Mouse (Mus musculus) adrenal gland, adult (tissue): ENCODE measurements around the gene Ssxb10.
A peak's percentile ranks its signal among the peaks of the same experiment; 100 is the strongest.
"Not testable (repeated sequence)": the region's sequence is repeated elsewhere in the genome, so short reads cannot be mapped to it uniquely, and the experiment has no call there.

Experiments
- DNase-seq, 2 experiments: peaks; one replicate each; pipeline ENCODE4 v3.0.0; 2022 to 2023; ENCODE audit warnings: low spot score in 1 of 2; ENCODE audit not compliant: inconsistent age in 2 of 2

The Ssxb10 gene

DNA sequence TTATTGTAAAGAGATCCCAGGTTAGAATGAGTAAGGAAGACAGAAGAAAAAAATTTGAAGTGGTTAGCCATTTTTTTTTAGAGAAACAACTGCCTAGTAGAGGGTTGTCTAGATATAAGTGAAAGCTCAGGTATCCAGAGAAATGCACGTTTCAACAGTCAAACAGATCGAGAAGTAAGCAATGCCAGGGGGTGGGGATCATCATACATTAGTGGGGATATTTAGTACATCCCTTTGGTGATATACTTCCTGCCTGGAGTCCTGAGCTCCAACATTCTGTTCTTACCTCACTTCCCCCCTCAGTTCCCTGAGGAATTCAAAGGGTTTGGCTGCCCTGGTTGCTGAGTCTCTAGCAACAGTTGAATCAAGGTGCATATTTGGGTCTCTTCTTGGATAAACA is at the start of gene Ssxb10:
Gene Ssxb10, plus strand, starts transcription at position 301 of the 400 bp plus-strand sequence.
- no peak for DNase-seq

DNA sequence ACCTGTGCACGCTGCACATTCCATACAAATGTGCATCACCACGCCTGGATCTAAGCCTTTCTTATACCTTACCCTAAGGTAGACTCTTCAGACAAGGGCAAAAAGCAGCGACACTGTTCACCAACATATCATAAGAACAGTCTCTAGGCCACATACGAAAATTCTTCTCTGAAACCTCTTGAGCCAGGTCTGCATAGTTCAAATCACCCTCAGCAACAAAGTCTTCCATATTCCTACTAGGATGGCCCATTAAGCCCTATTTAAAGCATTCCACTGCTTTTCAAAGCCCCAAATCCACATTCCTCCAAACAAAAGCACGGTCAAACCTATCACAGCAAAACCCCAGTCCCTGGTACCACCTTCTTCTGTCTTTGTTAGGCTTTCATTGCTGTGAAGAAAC is 38.6 kb upstream of the Ssxb10 start:
- DNase-seq = no peak

DNA sequence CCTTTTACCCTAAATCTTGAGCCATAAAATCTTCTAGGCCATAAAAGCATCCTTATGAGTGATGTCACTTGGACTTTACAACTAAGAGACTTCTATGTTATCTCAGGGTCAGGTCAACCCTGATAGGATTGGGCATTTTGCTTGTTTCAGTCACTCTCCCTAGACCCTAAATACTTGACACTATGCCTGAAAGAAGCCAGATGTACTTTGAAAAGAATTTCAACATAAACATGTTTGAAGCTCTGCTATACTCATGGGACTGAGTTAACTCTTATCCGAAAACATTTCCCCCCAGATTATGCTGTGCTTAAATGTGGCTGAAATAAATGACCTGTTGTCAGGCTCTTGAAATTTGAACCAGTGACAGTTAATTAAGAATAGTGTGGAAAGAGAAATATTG is 17.9 kb upstream of the Ssxb10 start:
- no peak for DNase-seq

DNA sequence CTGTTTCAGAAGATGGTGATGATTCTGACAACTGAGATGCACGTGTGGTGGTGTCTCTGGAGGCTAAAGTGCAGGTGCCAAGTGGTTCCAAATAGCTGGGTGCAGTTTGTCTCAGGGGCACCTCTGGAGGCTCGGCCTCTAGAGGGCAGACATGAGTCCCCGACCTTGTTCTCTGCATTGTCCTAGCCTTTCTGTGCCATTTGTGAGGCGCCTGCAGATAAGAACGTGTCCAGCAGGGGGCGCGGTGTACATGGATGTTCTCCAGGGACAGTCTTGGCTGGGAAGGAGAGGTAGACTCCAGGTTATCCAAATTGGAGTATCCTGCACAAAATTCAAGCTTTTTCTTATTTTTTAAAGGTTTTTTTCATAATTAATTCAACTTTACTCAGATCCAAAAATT is 12.3 kb upstream of the Ssxb10 start:
- peak; percentile 29 to 77 for DNase-seq

DNA sequence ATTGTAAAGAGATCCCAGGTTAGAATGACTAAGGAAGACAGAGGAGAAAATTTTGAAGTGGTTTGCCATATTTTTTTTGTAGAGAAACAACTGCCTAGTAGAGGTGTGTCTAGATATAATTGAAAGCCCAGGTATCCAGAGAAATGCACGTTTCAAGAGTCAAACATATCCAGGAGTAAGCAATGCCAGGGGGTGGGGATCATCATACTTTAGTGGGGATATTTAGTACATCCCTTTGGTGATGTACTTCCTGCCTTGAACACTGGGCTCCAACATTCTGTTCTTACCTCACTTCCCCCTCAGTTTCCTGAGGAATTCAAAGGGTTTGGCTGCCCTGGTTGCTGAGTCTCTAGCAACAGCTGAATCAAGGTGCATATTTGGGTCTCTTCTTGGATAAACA is 39.5 kb downstream of the Ssxb10 start, which contains the start of gene Ssxb9:
Gene Ssxb9, plus strand, starts transcription at position 301 of the 400 bp plus-strand sequence.
- DNase-seq = not testable (repeated sequence)
